Mouse (Mus musculus) gastrocnemius, adult 2 months (tissue): ENCODE results near the gene Ell2. TPM values are rescaled to one million over a fixed set of nuclear protein-coding genes. Genes with fewer than 3 reads are reported as not detected.
"Not testable (repeated sequence)": the region's sequence is repeated elsewhere in the genome, so short reads cannot be mapped to it uniquely, and the experiment has no call there.

Experiments used
- DNase-seq: peaks from one replicate; pipeline ENCODE4 v3.0.0; 2022
- H3K27ac ChIP-seq: fragments of 200-600 bp; 2 replicates; pipeline ENCODE4 v1.8.1; 2022; ENCODE audit warnings: mild to moderate bottlenecking
- H3K4me3 ChIP-seq: fragments of 200-600 bp; 2 replicates; pipeline ENCODE4 v1.8.1; 2022; ENCODE audit warnings: mild to moderate bottlenecking, moderate library complexity
- CTCF ChIP-seq: fragments of 200-600 bp; IDR thresholded peaks from 2 replicates; pipeline ENCODE4 v1.8.1; 2022; ENCODE audit warnings: antibody characterized with exemption, mild to moderate bottlenecking, moderate library complexity
- intact Hi-C: fragments of 180-260 bp; cut with DNase I; formaldehyde crosslinking; loops from one replicate; pipeline ENCODE4 v1.15.1; 2025
- long read RNA-seq, 2 experiments: library from polyadenylated mRNA; stranded (forward); transcript quantifications; one replicate each; pipeline ENCODE4 v2.0.0; 2021
- total RNA-seq, 2 experiments: library from RNA; stranded (reverse); gene quantifications; 2 replicates each; pipeline ENCODE4 v1.2.3; 2021

The Ell2 gene
- 10 to 100 TPM; 30.9 to 67.0 TPM for total RNA-seq
- long read RNA-seq, experiment 1, full-length matches to known transcripts = 14 of 26 reads
- long read RNA-seq, experiment 1, partial matches to known transcripts = 3 of 26 reads
- long read RNA-seq, experiment 1, other reads (novel, unspliced or antisense) = 9 of 26 reads
- long read RNA-seq, experiment 2, full-length matches to known transcripts = 5 of 13 reads
- long read RNA-seq, experiment 2, partial matches to known transcripts = 1 of 13 reads
- long read RNA-seq, experiment 2, other reads (novel, unspliced or antisense) = 7 of 13 reads

- peak within 1 kb of the TSS; percentile 98 for H3K27ac ChIP-seq
- TF ChIP-seq CTCF = no peak
- H3K4me3 ChIP-seq = peak within 1 kb of the TSS; percentile 96
- intact Hi-C loops = loop anchor here (5.0 to 10.0 kb wide), 3 partner anchors 131 to 172 kb away; partner anchors contain the start of gene Glrx
- no peak for DNase-seq
Observed at GRCm38 (mm10) chr13:75706457-75706856, at the start of gene Ell2. TSS of gene Ell2 (plus strand) at chr13:75706757.

DNA sequence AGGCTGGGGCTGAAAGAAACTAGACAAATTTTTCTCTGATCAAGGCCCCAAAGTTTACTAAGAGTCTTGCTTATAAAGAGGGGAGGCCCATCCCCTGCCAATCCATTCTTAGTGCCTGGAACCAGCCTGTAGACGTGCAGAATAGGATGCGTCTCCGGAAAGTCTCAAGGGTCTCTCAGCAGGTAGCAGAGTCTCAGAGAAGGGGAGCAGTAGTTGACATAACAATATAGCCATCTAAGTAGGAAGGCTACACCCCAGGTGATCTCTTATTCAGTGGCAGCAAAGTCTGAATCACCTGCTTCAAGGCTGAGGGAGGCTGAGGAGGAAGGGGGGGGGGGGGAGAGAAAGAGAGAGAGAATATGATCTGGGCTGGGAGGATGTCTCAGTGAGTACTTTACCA is 21.1 kb upstream of the Ell2 start:
- H3K27ac ChIP-seq = no peak overlapping the region
- DNase-seq = no peak
- intact Hi-C loops = no loop called here
- H3K4me3 ChIP-seq = no peak overlapping the region
- TF ChIP-seq CTCF = no peak

DNA sequence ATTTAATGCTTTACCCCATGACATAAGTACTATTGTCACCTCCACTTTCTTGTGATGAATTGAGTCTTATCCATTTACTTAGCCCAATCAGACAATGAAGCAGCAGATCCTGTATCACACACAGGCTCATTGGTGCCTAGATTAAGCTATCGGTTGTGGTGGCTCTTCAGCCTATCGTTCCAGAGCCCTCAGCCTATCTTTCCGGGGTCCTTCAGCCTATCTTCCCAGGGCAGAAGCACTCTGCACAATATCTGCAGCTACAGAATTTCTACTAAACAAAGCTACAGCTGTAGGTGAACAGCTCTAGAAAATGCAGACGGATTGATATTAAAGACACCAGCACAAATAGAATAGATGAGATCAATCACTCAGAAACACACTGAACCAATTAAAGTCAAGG is 19.6 kb upstream of the Ell2 start:
- intact Hi-C loops = no loop called here
- no peak for DNase-seq
- H3K4me3 ChIP-seq = no peak overlapping the region
- TF ChIP-seq CTCF = no peak
- H3K27ac ChIP-seq = no peak overlapping the region

- DNase-seq = no peak
- TF ChIP-seq CTCF = no peak
- Histone ChIP-seq H3K4me3 (no peak overlapping the region), H3K27ac (no peak overlapping the region)
- intact Hi-C loops = no loop called here
Observed at GRCm38 (mm10) chr13:75691625-75692024, 14.9 kb upstream of the Ell2 start.

GRCm38 (mm10) chr13:75693081-75693480 is 13.5 kb upstream of the Ell2 start:
- DNase-seq = no peak
- intact Hi-C loops = no loop called here
- H3K4me3 ChIP-seq = no peak overlapping the region
- TF ChIP-seq CTCF = no peak
- H3K27ac ChIP-seq = no peak overlapping the region

DNA sequence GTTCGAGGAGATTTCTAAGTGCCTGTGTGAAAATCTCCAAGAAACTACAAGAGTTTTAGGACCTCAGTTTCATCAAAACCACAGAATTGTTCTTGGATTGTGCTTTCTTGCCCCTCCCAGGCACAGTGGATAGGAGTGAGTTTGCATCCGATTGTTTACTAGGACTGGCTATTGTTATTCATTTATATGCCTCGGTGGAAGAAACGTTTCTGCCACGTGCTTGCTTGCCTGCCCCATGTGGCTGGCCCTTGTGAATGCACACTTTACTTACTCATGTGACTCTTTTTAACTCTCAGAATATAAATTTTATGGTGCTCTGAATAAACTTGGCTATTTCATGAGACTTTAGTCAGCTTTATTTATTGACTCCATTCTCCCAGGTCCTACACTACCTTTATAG is 3.7 kb upstream of the Ell2 start:
- intact Hi-C loops = loop anchor here (10.0 kb wide), 2 partner anchors 168 to 172 kb away; no protein-coding TSS in a partner anchor
- Histone ChIP-seq H3K27ac (no peak overlapping the region), H3K4me3 (no peak overlapping the region)
- no peak for DNase-seq
- TF ChIP-seq CTCF = no peak

- DNase-seq = peak; percentile 96
- Histone ChIP-seq H3K27ac (peak overlapping the region; percentile 98), H3K4me3 (peak overlapping the region; percentile 96)
- TF ChIP-seq CTCF = no peak
- intact Hi-C loops = loop anchor here (5.0 to 10.0 kb wide), 3 partner anchors 130 to 172 kb away; partner anchors contain the start of gene Glrx
Observed at GRCm38 (mm10) chr13:75706882-75707816, 592 bp downstream of the Ell2 start.

GRCm38 (mm10) chr13:75707821-75708636 is 1.5 kb downstream of the Ell2 start:
- Histone ChIP-seq H3K27ac (peak overlapping the region; percentile 98), H3K4me3 (peak overlapping the region; percentile 96)
- TF ChIP-seq CTCF = peak; percentile 54
- DNase-seq = peak; percentile 86
- intact Hi-C loops = loop anchor here (2.0 to 10.0 kb wide), 5 partner anchors 31 to 173 kb away; partner anchors contain the start of gene Glrx

- no peak for TF ChIP-seq CTCF
- intact Hi-C loops = loop anchor here (2.0 to 10.0 kb wide), 5 partner anchors 30 to 174 kb away; partner anchors contain the start of gene Glrx
- Histone ChIP-seq H3K27ac (peak overlapping the region; percentile 98), H3K4me3 (peak overlapping the region; percentile 96)
- no peak for DNase-seq
Observed at GRCm38 (mm10) chr13:75708637-75709002, 2.1 kb downstream of the Ell2 start.

GRCm38 (mm10) chr13:75709026-75709778 is 2.6 kb downstream of the Ell2 start:
- Histone ChIP-seq H3K27ac (peak overlapping the region; percentile 98), H3K4me3 (peak overlapping the region; percentile 96)
- no peak for DNase-seq
- no peak for TF ChIP-seq CTCF
- intact Hi-C loops = loop anchor here (2.0 to 10.0 kb wide), 5 partner anchors 30 to 174 kb away; partner anchors contain the start of gene Glrx

- DNase-seq = no peak
- intact Hi-C loops = no loop called here
- peak overlapping the region; percentile 96 for H3K4me3 ChIP-seq
- no peak for TF ChIP-seq CTCF
- peak overlapping the region; percentile 98; the same call in 1 of the 2 replicates for H3K27ac ChIP-seq
Observed at GRCm38 (mm10) chr13:75710152-75710551, 3.6 kb downstream of the Ell2 start.

GRCm38 (mm10) chr13:75711517-75711916 is 5.0 kb downstream of the Ell2 start:
- intact Hi-C loops, DNase-seq, H3K4me3 ChIP-seq: not testable (repeated sequence)
- H3K27ac ChIP-seq = peak overlapping the region; percentile 21; the same call in 1 of the 2 replicates

DNA sequence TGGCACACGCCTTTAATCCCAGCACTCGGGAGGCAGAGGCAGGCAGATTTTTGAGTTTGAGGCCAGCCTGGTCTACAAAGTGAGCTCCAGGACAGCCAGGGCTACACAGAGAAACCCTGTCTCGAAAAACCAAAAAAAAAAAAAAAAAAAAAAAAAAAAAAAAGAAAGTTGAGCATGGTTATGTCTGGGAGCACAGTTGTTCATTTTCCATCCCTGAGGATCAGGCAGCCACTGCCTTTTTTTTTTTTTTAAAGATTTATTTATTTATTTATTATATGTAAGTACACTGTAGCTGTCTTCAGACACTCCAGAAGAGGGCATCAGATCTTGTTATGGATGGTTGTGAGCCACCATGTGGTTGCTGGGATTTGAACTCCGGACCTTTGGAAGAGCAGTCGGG is 6.0 kb downstream of the Ell2 start:
- H3K4me3 ChIP-seq, DNase-seq, H3K27ac ChIP-seq, intact Hi-C loops: not testable (repeated sequence)
